Mouse (Mus musculus) frontal cortex, postnatal 25 days (tissue): Measurements from ENCODE around the gene Megf11.
A peak's percentile ranks its signal among the peaks of the same experiment; 100 is the strongest.
"Not testable (repeated sequence)": the region's sequence is repeated elsewhere in the genome, so short reads cannot be mapped to it uniquely, and the experiment has no call there.

Experiments
- DNase-seq, 2 experiments: peaks; one replicate each; pipeline ENCODE4 v3.0.0; 2022; ENCODE audit warnings: low spot score in 2 of 2

Gene Megf11

GRCm38 (mm10) chr9:64697006-64697405, 311.6 kb downstream of the Megf11 start:
- no peak for DNase-seq

GRCm38 (mm10) chr9:64697677-64698076, 312.3 kb downstream of the Megf11 start:
- DNase-seq = no peak

GRCm38 (mm10) chr9:64698586-64698985, 313.2 kb downstream of the Megf11 start:
- DNase-seq = no peak

- DNase-seq = no peak
Measured at GRCm38 (mm10) chr9:64700451-64701311, 315.3 kb downstream of the Megf11 start.

- no peak for DNase-seq
Measured at GRCm38 (mm10) chr9:64701651-64702050, 316.2 kb downstream of the Megf11 start.

GRCm38 (mm10) chr9:64702391-64702790, 317.0 kb downstream of the Megf11 start:
- DNase-seq = no peak

DNA sequence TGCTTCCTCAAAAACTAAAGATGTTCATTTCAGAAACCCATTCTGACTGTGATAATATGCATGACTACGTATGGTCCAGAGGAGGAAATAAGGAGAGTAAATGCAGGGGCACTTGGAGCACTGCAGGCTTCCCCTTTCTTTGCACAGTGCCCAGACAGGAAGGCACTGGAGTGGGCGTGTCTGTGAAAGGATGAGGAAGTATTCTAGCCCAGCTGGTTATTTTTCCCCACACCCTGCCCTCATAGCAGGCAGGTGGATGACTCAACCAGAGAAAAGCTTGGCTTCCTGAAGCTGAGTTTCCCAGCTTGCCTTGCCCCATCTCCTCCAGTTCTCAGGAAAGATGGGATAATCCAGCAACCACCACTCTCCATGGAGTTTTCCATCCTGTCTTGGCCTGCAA, 317.5 kb downstream of the Megf11 start:
- peak in 1 of 2 experiments; percentile 31 for DNase-seq

DNA sequence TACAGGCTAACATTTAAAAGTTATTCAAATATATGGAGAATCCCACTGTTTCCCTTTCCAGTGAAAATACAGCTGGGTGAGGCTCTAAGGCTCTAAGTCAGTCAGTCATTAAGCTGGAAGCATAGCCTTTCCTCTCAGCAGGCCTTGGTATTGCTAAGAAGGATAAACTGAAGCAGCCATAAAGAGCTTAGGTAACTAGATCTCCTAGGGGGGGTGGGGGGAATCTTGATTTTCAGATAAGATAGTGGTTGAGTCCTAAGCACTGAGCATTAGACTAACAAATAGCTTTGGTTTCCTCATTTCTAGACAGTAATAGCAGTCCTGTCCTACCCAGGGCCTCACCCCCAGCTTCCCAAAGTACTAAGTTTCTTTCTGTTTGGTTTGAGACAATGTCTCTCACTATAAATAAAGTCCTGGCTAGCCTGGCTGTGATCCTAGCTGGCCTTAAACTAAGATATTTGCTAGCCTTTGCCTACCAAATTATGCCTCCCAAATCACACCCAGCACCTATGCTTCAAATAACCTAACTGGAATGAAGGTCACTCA, 318.1 kb downstream of the Megf11 start:
- DNase-seq = no peak

- DNase-seq = no peak
Measured at GRCm38 (mm10) chr9:64704073-64704840, 318.8 kb downstream of the Megf11 start.

DNA sequence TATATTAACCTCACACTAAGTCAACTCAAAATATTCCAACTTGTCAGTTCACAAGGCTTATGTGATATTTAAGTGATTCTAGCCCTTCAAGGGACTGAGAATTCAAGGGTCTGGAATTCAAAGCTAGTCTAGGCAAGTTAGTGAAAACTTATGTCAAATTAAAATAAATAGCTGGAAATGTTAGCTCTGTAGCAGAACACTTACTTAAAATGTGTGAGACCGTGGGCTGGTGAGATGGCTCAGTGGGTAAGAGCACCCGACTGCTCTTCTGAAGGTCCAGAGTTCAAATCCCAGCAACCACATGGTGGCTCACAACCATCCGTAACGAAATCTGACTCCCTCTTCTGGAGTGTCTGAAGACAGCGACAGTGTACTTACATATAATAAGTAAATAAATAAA, 324.9 kb downstream of the Megf11 start:
- DNase-seq = not testable (repeated sequence)

DNA sequence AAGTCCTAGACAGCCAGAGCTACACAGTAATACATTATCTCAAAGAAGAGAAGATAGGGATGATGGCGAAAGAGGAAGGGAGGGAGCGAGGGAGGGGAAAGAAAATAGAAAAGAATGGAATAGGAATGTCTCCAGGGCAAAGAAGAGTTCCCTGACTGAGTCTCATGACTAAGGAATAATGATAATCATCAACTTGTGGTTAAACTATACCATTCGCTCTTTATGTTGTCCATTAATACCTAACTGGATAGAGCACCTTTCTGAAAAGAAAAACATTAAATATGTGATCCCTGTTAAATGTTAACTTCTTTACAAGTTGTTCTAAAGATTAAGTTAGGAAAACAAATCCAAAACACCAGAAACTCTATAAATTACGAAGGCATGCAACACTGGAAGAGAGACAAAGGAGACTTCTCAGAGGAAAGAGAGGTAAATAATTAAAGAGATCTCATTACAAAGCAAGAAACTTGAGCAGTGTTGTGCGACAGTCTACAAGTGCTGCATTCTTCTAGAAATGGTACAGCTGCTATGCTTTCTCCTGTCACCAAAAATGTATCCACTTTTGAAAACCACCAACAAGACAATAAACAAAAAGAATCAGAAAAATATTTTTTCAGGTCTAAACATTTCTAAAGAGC, 334.2 kb downstream of the Megf11 start:
- no peak for DNase-seq

GRCm38 (mm10) chr9:64726454-64726853, 341.0 kb downstream of the Megf11 start:
- no peak for DNase-seq

DNA sequence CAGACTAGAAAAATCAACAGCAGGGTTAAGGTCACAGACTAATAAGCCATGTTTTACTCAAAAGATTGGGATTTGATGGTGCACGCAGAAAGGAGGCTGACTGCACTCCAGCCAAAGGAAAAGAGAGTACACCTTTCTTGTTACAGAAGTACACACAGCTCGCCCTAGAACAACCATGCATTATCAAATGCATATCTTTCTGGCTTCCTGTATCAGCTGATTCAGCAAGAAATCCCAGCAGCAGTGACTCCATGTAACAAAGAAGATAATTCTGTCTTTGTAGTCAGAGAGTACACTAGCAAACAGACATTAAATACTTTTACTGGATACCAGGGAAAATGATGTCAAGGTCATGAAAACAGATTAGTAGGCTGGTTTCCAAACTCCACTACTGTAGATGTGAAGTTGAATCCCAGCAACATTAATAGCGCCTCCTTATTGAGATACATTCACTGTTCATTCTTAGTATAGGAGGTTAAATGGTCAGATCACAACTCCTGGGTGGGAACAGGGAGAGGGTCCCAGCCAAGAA, 345.7 kb downstream of the Megf11 start:
- no peak for DNase-seq

- DNase-seq = no peak
Measured at GRCm38 (mm10) chr9:64734166-64734565, 348.7 kb downstream of the Megf11 start.

GRCm38 (mm10) chr9:64734992-64735391, 349.6 kb downstream of the Megf11 start:
- DNase-seq = not testable (repeated sequence)

GRCm38 (mm10) chr9:64736076-64736638, 350.7 kb downstream of the Megf11 start:
- DNase-seq = no peak

GRCm38 (mm10) chr9:64736639-64737405, 351.4 kb downstream of the Megf11 start:
- peak; percentile 15 to 31 for DNase-seq

DNA sequence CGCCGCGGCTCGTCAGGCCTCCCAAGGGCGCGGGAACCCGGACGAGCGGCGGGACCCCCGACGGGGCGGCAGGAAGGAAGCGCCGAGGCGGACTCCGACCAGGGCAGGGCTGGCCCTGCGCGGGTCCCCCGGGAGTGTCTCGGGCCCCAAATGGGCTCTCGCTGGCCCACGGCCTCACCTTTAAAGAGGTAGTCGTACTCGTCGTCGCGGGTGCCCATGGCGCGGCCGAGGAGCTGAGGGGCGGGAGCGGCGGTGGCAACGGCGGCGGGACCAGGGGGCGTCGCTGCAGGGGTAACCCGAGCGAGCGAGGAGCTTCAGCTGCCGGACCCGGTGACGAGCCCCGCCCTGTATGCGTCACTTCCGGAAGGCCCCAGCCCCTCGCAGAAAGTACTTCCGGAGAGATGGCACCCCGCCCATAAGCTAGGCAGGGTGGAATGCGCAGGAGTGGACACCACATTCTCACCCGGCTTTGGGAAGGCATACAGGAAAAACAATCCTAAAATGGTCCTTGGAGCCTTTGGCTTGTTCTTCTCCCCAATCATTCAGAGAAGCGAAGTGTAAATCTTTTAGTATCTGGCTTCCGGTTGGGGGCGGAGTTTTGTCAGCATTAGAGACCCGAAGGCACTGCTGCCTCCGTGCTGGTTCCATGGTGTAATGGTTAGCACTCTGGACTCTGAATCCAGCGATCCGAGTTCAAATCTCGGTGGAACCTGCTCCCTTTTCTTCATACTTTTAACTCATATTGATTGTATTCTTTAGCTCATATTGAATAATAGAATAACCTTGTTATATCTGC, 352.2 kb downstream of the Megf11 start, which contains the start of gene Rab11a:
Rab11a (minus strand) TSS at position 353 of the 796 bp plus-strand sequence.
- DNase-seq = peak; percentile 89 to 93

GRCm38 (mm10) chr9:64739001-64739400, 353.6 kb downstream of the Megf11 start:
- DNase-seq = no peak

DNA sequence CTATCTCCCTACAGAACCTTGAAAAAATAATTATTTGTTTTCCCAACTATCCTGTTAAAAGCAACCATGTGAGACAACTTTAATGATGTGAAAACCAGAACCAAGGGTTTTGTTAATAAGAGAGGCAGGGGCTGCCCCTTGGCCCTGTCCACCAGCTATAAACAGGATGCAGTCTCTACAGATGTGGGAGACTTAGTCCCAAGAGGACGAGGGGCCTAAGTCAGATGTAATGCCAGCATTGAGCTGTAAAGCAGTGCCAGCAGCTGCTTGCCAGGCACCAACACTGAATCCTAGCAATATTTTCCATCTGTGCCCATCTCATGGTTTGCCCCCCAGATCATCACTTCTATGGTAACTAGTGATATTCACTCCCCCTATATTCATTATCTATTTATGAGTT, 357.0 kb downstream of the Megf11 start:
- DNase-seq = no peak
